Mouse (Mus musculus) E14TG2a.4 (cell line): Measurements from ENCODE around the gene Gstt4.

ENCODE experiments used
- CTCF ChIP-seq: conservative IDR thresholded peaks from 2 replicates; pipeline ENCODE4 v1.5.1; 2014; ENCODE audit warnings: low read length
- NANOG ChIP-seq: IDR thresholded peaks from 2 replicates; pipeline ENCODE4 v1.6.1; 2014; ENCODE audit warnings: borderline replicate concordance, low read length, mixed read lengths
- POU5F1 ChIP-seq: IDR thresholded peaks from 2 replicates; pipeline ENCODE4 v1.6.1; 2014; ENCODE audit warnings: low read length, borderline replicate concordance

DNA sequence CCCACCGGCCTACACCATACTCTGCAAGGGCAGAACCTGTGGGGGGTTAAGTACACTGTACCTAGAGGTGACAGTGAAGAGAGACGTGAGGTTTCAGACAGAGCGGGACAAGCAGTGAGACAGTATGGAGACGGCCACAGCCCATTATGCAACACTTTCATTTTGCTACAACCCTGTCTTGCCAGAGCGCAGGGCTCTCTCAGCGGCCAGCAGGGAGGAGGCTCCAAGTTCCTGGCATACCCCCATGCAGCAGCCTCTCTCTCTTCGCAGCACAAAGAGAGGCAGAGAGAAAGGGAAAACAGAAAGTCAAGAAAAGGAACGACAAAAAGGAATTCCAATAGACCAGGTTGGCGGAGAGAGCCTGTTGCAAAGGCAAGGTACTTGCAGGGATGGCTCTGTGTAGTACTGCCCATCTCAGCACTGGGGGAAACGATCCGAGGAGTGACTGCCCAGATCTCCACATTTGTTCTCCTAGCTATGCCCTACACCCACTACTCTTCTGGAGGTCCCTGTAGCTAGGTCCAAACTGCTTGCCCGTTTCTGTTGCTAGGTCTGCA is 24.6 kb downstream of the Gstt4 start:
- TF ChIP-seq CTCF (no peak), NANOG (no peak), POU5F1 (no peak)
